Mouse (Mus musculus): ENCODE results near the gene Arhgef12. TPM values are rescaled to one million over a fixed set of nuclear protein-coding genes. Genes with fewer than 3 reads are reported as not detected.

The Arhgef12 gene
- total RNA-seq, 1 experiment: 23.2 TPM

GRCm38 (mm10) chr9:43044481-43044880, 62.6 kb downstream of the Arhgef12 start:
- no peak for DNase-seq (ENCODE audit: low read depth, low spot score)
- Histone ChIP-seq H3K4me1 (ENCODE audit: control insufficient read depth in 2 of 2, insufficient read depth in 2 of 2, low read length in 2 of 2, poor library complexity in 1 of 2) (no peaks in the 10 kb centered on the region), H3K4me3 (ENCODE audit: insufficient read depth in 1 of 2, low read depth in 1 of 2, low read length in 2 of 2, poor library complexity in 1 of 2, severe bottlenecking in 1 of 2) (no peak overlapping the region), H3K27ac (ENCODE audit: insufficient read depth, low read depth, low read length, poor library complexity, severe bottlenecking) (no peak overlapping the region), H3K9ac (ENCODE audit: insufficient read depth, low read depth, low read length, poor library complexity, severe bottlenecking) (no peak overlapping the region), H3K9me3 (ENCODE audit: control insufficient read depth, insufficient read depth, low read depth, low read length) (no peaks in the 10 kb centered on the region), H3K36me3 (ENCODE audit: control insufficient read depth, insufficient read depth, low read length, poor library complexity, severe bottlenecking) (no peaks in the 10 kb centered on the region)
- TF ChIP-seq ZNF384 (IDR thresholded peaks at IDR 0.05; ENCODE audit: low read depth, low read length): no peak
- no peak for TF ChIP-seq MAFK (IDR thresholded peaks at IDR 0.05; ENCODE audit: insufficient read depth, low read depth, low read length)
- TF ChIP-seq HCFC1 (IDR thresholded peaks at IDR 0.05; ENCODE audit: borderline replicate concordance, insufficient read depth, low read length): no peak
- no peak for TF ChIP-seq ZC3H11A (IDR thresholded peaks at IDR 0.05; ENCODE audit: borderline replicate concordance, low read depth, low read length)
- TF ChIP-seq CHD2 (IDR thresholded peaks at IDR 0.05; ENCODE audit: low read depth, low read length): no peak
- in situ Hi-C loops (cut with MboI; ENCODE audit: low sequenced_read_pairs in 2 of 2, unreplicated experiment in 2 of 2): no loop called here

GRCm38 (mm10) chr9:43038466-43038865, 68.6 kb downstream of the Arhgef12 start:
- Histone ChIP-seq H3K4me1 (ENCODE audit: control insufficient read depth in 2 of 2, insufficient read depth in 2 of 2, low read length in 2 of 2, poor library complexity in 1 of 2) (0 out of 4 replicates have a peak, but pooled peaks cover 0 to 2% of the 10 kb centered on the region in 2 experiments), H3K9me3 (ENCODE audit: control insufficient read depth, insufficient read depth, low read depth, low read length) (no peaks in the 10 kb centered on the region), H3K9ac (ENCODE audit: insufficient read depth, low read depth, low read length, poor library complexity, severe bottlenecking) (no peak overlapping the region), H3K36me3 (ENCODE audit: control insufficient read depth, insufficient read depth, low read length, poor library complexity, severe bottlenecking) (no peaks in the 10 kb centered on the region), H3K4me3 (ENCODE audit: insufficient read depth in 1 of 2, low read depth in 1 of 2, low read length in 2 of 2, poor library complexity in 1 of 2, severe bottlenecking in 1 of 2) (no peak overlapping the region), H3K27ac (ENCODE audit: insufficient read depth, low read depth, low read length, poor library complexity, severe bottlenecking) (no peak overlapping the region)
- DNase-seq (ENCODE audit: low read depth, low spot score): no peak
- no peak for TF ChIP-seq ZC3H11A (IDR thresholded peaks at IDR 0.05; ENCODE audit: borderline replicate concordance, low read depth, low read length)
- TF ChIP-seq CHD2 (IDR thresholded peaks at IDR 0.05; ENCODE audit: low read depth, low read length): no peak
- no peak for TF ChIP-seq MAFK (IDR thresholded peaks at IDR 0.05; ENCODE audit: insufficient read depth, low read depth, low read length)
- TF ChIP-seq ZNF384 (IDR thresholded peaks at IDR 0.05; ENCODE audit: low read depth, low read length): no peak
- TF ChIP-seq HCFC1 (IDR thresholded peaks at IDR 0.05; ENCODE audit: borderline replicate concordance, insufficient read depth, low read length): no peak
- in situ Hi-C loops (cut with MboI; ENCODE audit: low sequenced_read_pairs in 2 of 2, unreplicated experiment in 2 of 2): no loop called here

GRCm38 (mm10) chr9:43035208-43035607, 71.8 kb downstream of the Arhgef12 start:
- no peak for DNase-seq (ENCODE audit: low read depth, low spot score)
- Histone ChIP-seq H3K4me3 (ENCODE audit: insufficient read depth in 1 of 2, low read depth in 1 of 2, low read length in 2 of 2, poor library complexity in 1 of 2, severe bottlenecking in 1 of 2) (no peak overlapping the region), H3K4me1 (ENCODE audit: control insufficient read depth in 2 of 2, insufficient read depth in 2 of 2, low read length in 2 of 2, poor library complexity in 1 of 2) (peaks cover 0 to 9% of the 10 kb centered on the region in 2 experiments; a peak in 3 of 4 replicates), H3K36me3 (ENCODE audit: control insufficient read depth, insufficient read depth, low read length, poor library complexity, severe bottlenecking) (no peaks in the 10 kb centered on the region), H3K27ac (ENCODE audit: insufficient read depth, low read depth, low read length, poor library complexity, severe bottlenecking) (no peak overlapping the region), H3K9me3 (ENCODE audit: control insufficient read depth, insufficient read depth, low read depth, low read length) (no peaks in the 10 kb centered on the region), H3K9ac (ENCODE audit: insufficient read depth, low read depth, low read length, poor library complexity, severe bottlenecking) (no peak overlapping the region)
- in situ Hi-C loops (cut with MboI; ENCODE audit: low sequenced_read_pairs in 2 of 2, unreplicated experiment in 2 of 2): no loop called here
- TF ChIP-seq CHD2 (IDR thresholded peaks at IDR 0.05; ENCODE audit: low read depth, low read length): no peak
- no peak for TF ChIP-seq ZNF384 (IDR thresholded peaks at IDR 0.05; ENCODE audit: low read depth, low read length)
- TF ChIP-seq ZC3H11A (IDR thresholded peaks at IDR 0.05; ENCODE audit: borderline replicate concordance, low read depth, low read length): no peak
- TF ChIP-seq MAFK (IDR thresholded peaks at IDR 0.05; ENCODE audit: insufficient read depth, low read depth, low read length): no peak
- TF ChIP-seq HCFC1 (IDR thresholded peaks at IDR 0.05; ENCODE audit: borderline replicate concordance, insufficient read depth, low read length): no peak

- H3K4me3 ChIP-seq (ENCODE audit: insufficient read depth in 1 of 2, low read depth in 1 of 2, low read length in 2 of 2, poor library complexity in 1 of 2, severe bottlenecking in 1 of 2): no peak overlapping the region
- no peaks in the 10 kb centered on the region for H3K36me3 ChIP-seq (ENCODE audit: control insufficient read depth, insufficient read depth, low read length, poor library complexity, severe bottlenecking)
- H3K9me3 ChIP-seq (ENCODE audit: control insufficient read depth, insufficient read depth, low read depth, low read length): no peaks in the 10 kb centered on the region
- no peak overlapping the region for H3K9ac ChIP-seq (ENCODE audit: insufficient read depth, low read depth, low read length, poor library complexity, severe bottlenecking)
- in situ Hi-C loops (cut with MboI; ENCODE audit: low sequenced_read_pairs in 2 of 2, unreplicated experiment in 2 of 2): no loop called here
- peaks cover 0 to 9% of the 10 kb centered on the region in 2 experiments; a peak in 3 of 4 replicates for H3K4me1 ChIP-seq (ENCODE audit: control insufficient read depth in 2 of 2, insufficient read depth in 2 of 2, low read length in 2 of 2, poor library complexity in 1 of 2)
- DNase-seq (ENCODE audit: low read depth, low spot score): no peak
- no peak overlapping the region for H3K27ac ChIP-seq (ENCODE audit: insufficient read depth, low read depth, low read length, poor library complexity, severe bottlenecking)
- TF ChIP-seq MAFK (IDR thresholded peaks at IDR 0.05; ENCODE audit: insufficient read depth, low read depth, low read length): no peak
- TF ChIP-seq ZC3H11A (IDR thresholded peaks at IDR 0.05; ENCODE audit: borderline replicate concordance, low read depth, low read length): no peak
- TF ChIP-seq HCFC1 (IDR thresholded peaks at IDR 0.05; ENCODE audit: borderline replicate concordance, insufficient read depth, low read length): no peak
- no peak for TF ChIP-seq ZNF384 (IDR thresholded peaks at IDR 0.05; ENCODE audit: low read depth, low read length)
Measured at GRCm38 (mm10) chr9:43034273-43034672, 72.8 kb downstream of the Arhgef12 start.

- H3K4me1 ChIP-seq (ENCODE audit: control insufficient read depth in 2 of 2, insufficient read depth in 2 of 2, low read length in 2 of 2, poor library complexity in 1 of 2): peaks cover 0 to 9% of the 10 kb centered on the region in 2 experiments; a peak in 3 of 4 replicates
- no peak overlapping the region for H3K9ac ChIP-seq (ENCODE audit: insufficient read depth, low read depth, low read length, poor library complexity, severe bottlenecking)
- no peak overlapping the region for H3K27ac ChIP-seq (ENCODE audit: insufficient read depth, low read depth, low read length, poor library complexity, severe bottlenecking)
- H3K4me3 ChIP-seq (ENCODE audit: insufficient read depth in 1 of 2, low read depth in 1 of 2, low read length in 2 of 2, poor library complexity in 1 of 2, severe bottlenecking in 1 of 2): no peak overlapping the region
- DNase-seq (ENCODE audit: low read depth, low spot score): no peak
- in situ Hi-C loops (cut with MboI; ENCODE audit: low sequenced_read_pairs in 2 of 2, unreplicated experiment in 2 of 2): no loop called here
- 0 out of 2 replicates have a peak, but pooled peaks cover 3% of the 10 kb centered on the region for H3K36me3 ChIP-seq (ENCODE audit: control insufficient read depth, insufficient read depth, low read length, poor library complexity, severe bottlenecking)
- no peaks in the 10 kb centered on the region for H3K9me3 ChIP-seq (ENCODE audit: control insufficient read depth, insufficient read depth, low read depth, low read length)
- no peak for TF ChIP-seq ZNF384 (IDR thresholded peaks at IDR 0.05; ENCODE audit: low read depth, low read length)
- no peak for TF ChIP-seq ZC3H11A (IDR thresholded peaks at IDR 0.05; ENCODE audit: borderline replicate concordance, low read depth, low read length)
- no peak for TF ChIP-seq HCFC1 (IDR thresholded peaks at IDR 0.05; ENCODE audit: borderline replicate concordance, insufficient read depth, low read length)
Measured at GRCm38 (mm10) chr9:43027757-43028156, 79.3 kb downstream of the Arhgef12 start.

All from ES-E14 (cell line).